Mouse (Mus musculus): ENCODE measurements around the gene Mis12. TPM values are rescaled to one million over a fixed set of nuclear protein-coding genes. Genes with fewer than 3 reads are reported as not detected.

Mis12 gene
- polyA plus RNA-seq, 1 experiment from 2014 or later: 34.3 TPM

DNA sequence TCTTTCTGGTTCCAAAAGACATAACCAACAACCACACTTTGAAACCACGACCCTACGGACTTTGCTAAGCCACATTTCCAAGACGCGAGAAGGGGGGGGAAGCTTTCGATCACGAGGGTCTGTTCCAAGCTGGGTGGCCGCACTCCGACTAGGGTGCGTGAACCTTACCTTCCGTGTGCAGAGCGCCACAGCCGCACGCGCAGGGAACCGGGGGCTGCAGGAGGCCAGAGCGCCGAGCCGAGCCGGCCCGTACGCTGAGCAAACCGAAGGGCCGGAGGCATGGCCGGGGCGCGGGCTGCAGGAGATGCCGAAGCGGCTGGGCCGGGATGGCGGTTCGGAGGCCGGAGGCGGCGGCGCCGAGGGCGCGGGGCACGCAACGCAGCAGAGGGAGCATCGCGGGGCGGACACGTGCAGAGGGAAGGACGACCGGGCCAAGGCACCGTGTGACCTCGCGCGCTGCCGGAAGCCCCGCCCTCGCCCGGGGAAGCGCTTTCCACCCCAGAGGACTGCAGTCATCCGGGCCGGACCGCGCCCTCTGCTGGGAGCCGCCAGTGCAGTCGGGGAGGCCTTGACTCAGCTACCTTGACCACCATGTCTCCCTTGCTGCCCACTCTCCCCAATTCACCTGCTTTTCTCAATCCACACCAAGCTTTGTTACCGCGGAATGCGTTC is 36.7 kb upstream of the Mis12 start, which contains the start of gene C1qbp:
TSS of gene C1qbp (minus strand) at position 470 of the 672 bp plus-strand sequence.
- peak within 1 kb of the TSS; percentile 56 for H3K4me2 ChIP-seq (replicated peaks)
- ATAC-seq: peak; percentile 96
- peak within 1 kb of the TSS; percentile 99 for H3K9ac ChIP-seq
- H3K4me1 ChIP-seq (replicated peaks): peaks cover 14% of the 10 kb centered on the region
- peak within 1 kb of the TSS; percentile 71 for H3K27ac ChIP-seq
- peak within 1 kb of the TSS; percentile 100 for H3K4me3 ChIP-seq (replicated peaks)
- under 1% methylated on average over 64 of the region's 64 CpGs for WGBS
- peaks cover 50% of the 10 kb centered on the region for H3K36me3 ChIP-seq
- H3K9me3 ChIP-seq: no peaks in the 10 kb centered on the region
- no peaks in the 10 kb centered on the region for H3K27me3 ChIP-seq (replicated peaks)

- ATAC-seq: no peak
- Histone ChIP-seq H3K9me3 (no peaks in the 10 kb centered on the region), H3K4me2 (replicated peaks) (no peak overlapping the region), H3K27me3 (replicated peaks) (no peaks in the 10 kb centered on the region), H3K4me3 (replicated peaks) (no peak overlapping the region), H3K27ac (no peak overlapping the region), H3K9ac (no peak overlapping the region), H3K36me3 (peaks cover 11% of the 10 kb centered on the region; the same call in 1 of the 2 replicates), H3K4me1 (replicated peaks) (peaks cover 14% of the 10 kb centered on the region)
- WGBS: 88% methylated on average over 4 of the region's 4 CpGs
These were observed 18.2 kb upstream of the Mis12 start for GRCm38 (mm10) chr11:71001167-71001566.

DNA sequence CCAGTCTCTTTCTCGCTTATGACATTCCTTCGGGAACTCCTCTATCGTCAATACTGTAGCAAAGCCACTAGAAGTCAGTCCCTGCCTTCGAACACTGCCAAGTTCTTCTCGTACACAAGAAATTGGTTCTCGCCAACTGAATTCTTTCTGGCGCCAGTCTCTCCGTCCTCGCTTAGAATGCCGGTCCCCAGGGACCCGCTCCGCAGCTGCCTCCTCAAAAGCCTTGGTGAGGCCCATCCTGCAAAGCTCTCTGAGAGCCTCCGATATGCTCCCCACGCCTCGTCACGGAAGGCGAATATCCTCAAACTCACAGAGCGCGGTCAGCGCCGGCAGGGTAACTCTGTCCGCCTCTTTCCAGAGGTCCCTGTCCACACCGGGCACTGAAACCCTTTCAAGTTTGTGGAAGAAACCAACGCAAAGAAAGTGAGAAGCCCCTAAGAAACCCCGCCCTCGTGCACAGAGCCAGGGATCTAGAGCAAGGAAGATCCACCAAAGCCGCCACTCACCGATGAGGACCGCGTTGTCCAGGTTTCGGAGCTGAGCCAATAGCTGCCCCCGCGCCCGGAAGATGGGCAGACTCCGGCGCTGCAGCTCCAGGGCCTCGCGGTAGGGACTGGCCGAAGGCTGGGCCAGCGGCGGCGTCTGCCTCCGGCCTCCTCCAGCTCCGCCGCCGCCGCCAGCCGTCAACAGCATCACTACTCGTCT is 15.6 kb upstream of the Mis12 start:
- ATAC-seq: peak; percentile 92
- under 1% methylated on average over 49 of the region's 49 CpGs for WGBS
- Histone ChIP-seq H3K9me3 (no peaks in the 10 kb centered on the region), H3K9ac (peak overlapping the region; percentile 77), H3K27me3 (replicated peaks) (no peaks in the 10 kb centered on the region), H3K4me1 (replicated peaks) (peaks cover 14% of the 10 kb centered on the region), H3K36me3 (peaks cover 8% of the 10 kb centered on the region; the same call in 1 of the 2 replicates), H3K4me2 (replicated peaks) (peak overlapping the region; percentile 77), H3K27ac (peak overlapping the region; percentile 79), H3K4me3 (replicated peaks) (peak overlapping the region; percentile 98)

- Histone ChIP-seq H3K4me1 (replicated peaks) (peaks cover 14% of the 10 kb centered on the region), H3K27ac (peak within 1 kb of the TSS; percentile 79), H3K9me3 (no peaks in the 10 kb centered on the region), H3K4me3 (replicated peaks) (peak within 1 kb of the TSS; percentile 98), H3K27me3 (replicated peaks) (no peaks in the 10 kb centered on the region), H3K36me3 (peaks cover 9% of the 10 kb centered on the region; the same call in 1 of the 2 replicates), H3K4me2 (replicated peaks) (peak within 1 kb of the TSS; percentile 77), H3K9ac (peak within 1 kb of the TSS; percentile 77)
- WGBS: under 1% methylated on average over 35 of the region's 35 CpGs
- peak; percentile 98 for ATAC-seq
These were observed 15.1 kb upstream of the Mis12 start, which contains the start of gene Dhx33 for GRCm38 (mm10) chr11:71004316-71004773. Dhx33 (minus strand) TSS chr11:71004437.

DNA sequence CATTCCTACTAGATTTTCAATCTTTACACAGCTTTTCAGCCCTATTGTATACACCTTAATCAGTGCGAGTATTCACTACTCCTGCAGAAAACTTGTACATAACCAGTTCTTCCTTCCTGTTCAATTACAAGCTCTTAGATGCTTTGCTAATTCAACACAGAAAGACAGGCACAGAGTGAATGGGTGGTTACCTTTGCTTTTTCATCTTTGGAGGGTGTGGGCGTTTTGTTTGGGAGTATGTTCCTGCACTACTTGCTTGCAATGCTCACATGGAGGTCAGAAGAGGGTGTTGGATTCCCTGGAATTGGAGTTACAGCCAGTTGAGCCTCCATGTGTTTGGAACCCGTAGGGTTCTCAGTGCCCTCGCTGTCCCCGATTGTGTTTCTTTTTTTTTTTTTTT is 14.4 kb upstream of the Mis12 start:
- Histone ChIP-seq H3K36me3 (peaks cover 10% of the 10 kb centered on the region), H3K9me3 (no peaks in the 10 kb centered on the region), H3K4me1 (replicated peaks) (peaks cover 14% of the 10 kb centered on the region), H3K27ac (no peak overlapping the region), H3K4me2 (replicated peaks) (peak overlapping the region; percentile 50), H3K4me3 (replicated peaks) (no peak overlapping the region), H3K27me3 (replicated peaks) (no peaks in the 10 kb centered on the region), H3K9ac (no peak overlapping the region)
- ATAC-seq: no peak
- 62% methylated on average over 5 of the region's 5 CpGs for WGBS

- Histone ChIP-seq H3K4me2 (replicated peaks) (no peak overlapping the region), H3K4me3 (replicated peaks) (no peak overlapping the region), H3K4me1 (replicated peaks) (peaks cover 14% of the 10 kb centered on the region), H3K9me3 (no peaks in the 10 kb centered on the region), H3K9ac (no peak overlapping the region), H3K27me3 (replicated peaks) (no peaks in the 10 kb centered on the region), H3K36me3 (peaks cover 12% of the 10 kb centered on the region), H3K27ac (no peak overlapping the region)
- ATAC-seq: no peak
- 93% methylated on average over 6 of the region's 6 CpGs for WGBS
These were observed 12.4 kb upstream of the Mis12 start for GRCm38 (mm10) chr11:71007026-71007425.

GRCm38 (mm10) chr11:71007831-71008230 is 11.6 kb upstream of the Mis12 start:
- Histone ChIP-seq H3K4me3 (replicated peaks) (no peak overlapping the region), H3K9me3 (no peaks in the 10 kb centered on the region), H3K27ac (no peak overlapping the region), H3K4me2 (replicated peaks) (no peak overlapping the region), H3K27me3 (replicated peaks) (no peaks in the 10 kb centered on the region), H3K36me3 (peaks cover 19% of the 10 kb centered on the region), H3K4me1 (replicated peaks) (peaks cover 8% of the 10 kb centered on the region), H3K9ac (no peak overlapping the region)
- ATAC-seq: no peak
- WGBS: 85% methylated on average over 7 of the region's 7 CpGs

- Histone ChIP-seq H3K4me2 (replicated peaks) (no peak overlapping the region), H3K27ac (no peak overlapping the region), H3K4me1 (replicated peaks) (peaks cover 3% of the 10 kb centered on the region; the same call in 1 of the 2 replicates), H3K4me3 (replicated peaks) (no peak overlapping the region), H3K9me3 (no peaks in the 10 kb centered on the region), H3K27me3 (replicated peaks) (no peaks in the 10 kb centered on the region), H3K36me3 (peaks cover 19% of the 10 kb centered on the region), H3K9ac (no peak overlapping the region)
- no peak for ATAC-seq
- 83% methylated on average over 3 of the region's 3 CpGs for WGBS
These were observed 11.1 kb upstream of the Mis12 start for GRCm38 (mm10) chr11:71008321-71008720.

GRCm38 (mm10) chr11:71012743-71013142 is 6.7 kb upstream of the Mis12 start:
- 95% methylated on average over 7 of the region's 7 CpGs for WGBS
- H3K4me1 ChIP-seq (replicated peaks): 0 out of 2 replicates have a peak, but pooled peaks cover 6% of the 10 kb centered on the region
- H3K9me3 ChIP-seq: no peaks in the 10 kb centered on the region
- H3K36me3 ChIP-seq: peaks cover 19% of the 10 kb centered on the region
- no peak overlapping the region for H3K27ac ChIP-seq
- H3K4me3 ChIP-seq (replicated peaks): no peak overlapping the region
- no peaks in the 10 kb centered on the region for H3K27me3 ChIP-seq (replicated peaks)
- H3K9ac ChIP-seq: no peak overlapping the region
- ATAC-seq: no peak
- H3K4me2 ChIP-seq (replicated peaks): no peak overlapping the region

- WGBS: 86% methylated on average over 1 of the region's 1 CpGs
These were observed 2.4 kb upstream of the Mis12 start for GRCm38 (mm10) chr11:71017051-71017450.

DNA sequence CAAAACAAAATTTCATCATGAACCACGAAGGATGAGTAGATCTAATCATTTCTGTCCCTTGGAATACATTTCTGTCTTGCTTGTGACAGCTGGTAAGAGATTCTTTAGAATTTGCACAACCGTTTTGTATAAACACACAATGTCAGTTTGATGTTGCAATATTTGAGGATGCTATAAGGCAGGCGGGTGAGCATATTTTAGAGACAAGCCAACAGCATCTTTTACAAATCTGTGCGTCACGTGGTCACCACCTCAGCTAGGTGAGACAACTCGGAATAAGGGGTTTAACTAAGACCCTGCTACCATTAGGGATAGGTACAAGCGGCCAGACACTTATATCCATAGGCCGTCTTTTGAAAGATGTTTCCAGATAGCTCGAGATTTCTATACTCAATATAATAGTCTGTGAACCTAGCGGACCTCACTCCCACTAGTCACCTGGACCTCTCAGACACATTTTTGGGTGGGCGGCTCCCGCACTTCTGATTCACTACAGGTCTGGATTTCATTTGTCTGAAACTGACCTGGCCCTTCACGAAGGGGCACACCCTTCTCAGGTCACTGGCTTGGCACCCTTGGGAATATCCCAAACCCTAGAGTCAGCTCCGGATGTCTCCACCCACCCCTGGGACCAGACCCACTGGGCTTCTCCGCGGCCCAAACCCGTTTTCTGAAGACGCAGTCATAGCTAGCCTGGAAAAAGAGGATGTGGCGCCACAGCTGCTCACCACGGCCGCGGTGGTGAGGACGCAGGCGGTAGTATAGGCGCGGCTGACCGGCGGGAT is 803 bp upstream of the Mis12 start:
- Histone ChIP-seq H3K27ac (peak overlapping the region; percentile 75), H3K4me1 (replicated peaks) (0 out of 2 replicates have a peak, but pooled peaks cover 6% of the 10 kb centered on the region), H3K4me2 (replicated peaks) (peak overlapping the region; percentile 75), H3K27me3 (replicated peaks) (no peaks in the 10 kb centered on the region), H3K9ac (peak overlapping the region; percentile 93), H3K36me3 (0 out of 2 replicates have a peak, but pooled peaks cover 5% of the 10 kb centered on the region), H3K4me3 (replicated peaks) (peak overlapping the region; percentile 86), H3K9me3 (no peaks in the 10 kb centered on the region)
- ATAC-seq: peak; percentile 48
- WGBS: 4% methylated on average over 28 of the region's 28 CpGs

More at GRCm38 (mm10) chr11:71017051-71017450, 2.4 kb upstream of the Mis12 start:
- ATAC-seq: no peak
- H3K9me3 ChIP-seq: no peaks in the 10 kb centered on the region
- no peak overlapping the region for H3K9ac ChIP-seq
- peaks cover 7% of the 10 kb centered on the region; the same call in 1 of the 2 replicates for H3K36me3 ChIP-seq
- no peak overlapping the region for H3K4me3 ChIP-seq (replicated peaks)
- no peak overlapping the region for H3K4me2 ChIP-seq (replicated peaks)
- H3K4me1 ChIP-seq (replicated peaks): 0 out of 2 replicates have a peak, but pooled peaks cover 6% of the 10 kb centered on the region
- H3K27ac ChIP-seq: no peak overlapping the region
- no peaks in the 10 kb centered on the region for H3K27me3 ChIP-seq (replicated peaks)

DNA sequence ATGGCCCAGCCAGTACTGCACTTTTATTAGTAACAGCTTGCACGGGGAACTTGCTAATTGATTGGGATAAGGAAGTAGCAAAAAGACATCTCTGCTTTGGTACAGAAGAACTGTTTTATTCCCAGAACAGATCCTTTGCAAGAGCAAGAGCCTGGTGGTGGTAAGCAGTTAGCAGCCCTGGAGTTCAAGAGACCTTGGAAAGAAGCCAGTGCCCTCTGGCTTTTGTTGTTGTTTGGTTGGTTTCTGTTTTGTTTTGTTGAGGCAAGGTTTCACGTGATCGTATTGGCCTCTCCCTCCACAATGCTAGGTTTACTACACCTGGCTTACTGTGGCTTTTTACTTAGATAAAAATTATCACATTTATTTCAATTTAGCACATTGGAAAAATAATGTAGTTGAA is 8.9 kb downstream of the Mis12 start:
- 76% methylated on average over 3 of the region's 3 CpGs for WGBS
- no peak for ATAC-seq
- no peak overlapping the region for H3K9ac ChIP-seq
- H3K4me3 ChIP-seq (replicated peaks): no peak overlapping the region
- H3K27ac ChIP-seq: no peak overlapping the region
- no peak overlapping the region for H3K4me2 ChIP-seq (replicated peaks)
- no peaks in the 10 kb centered on the region for H3K4me1 ChIP-seq (replicated peaks)
- H3K27me3 ChIP-seq (replicated peaks): no peaks in the 10 kb centered on the region
- no peaks in the 10 kb centered on the region for H3K9me3 ChIP-seq
- peaks cover 18% of the 10 kb centered on the region for H3K36me3 ChIP-seq

Measured in intestine, embryonic 15.5 days (tissue).